Mouse (Mus musculus) testis, adult 2 months (tissue): ENCODE results near the gene Creb5.

ENCODE experiments used
- CTCF ChIP-seq: fragments of 200-500 bp; IDR thresholded peaks from 2 replicates; pipeline ENCODE4 v1.5.1; 2012; ENCODE audit warnings: low read depth, mild to moderate bottlenecking, inconsistent platforms, low read length, moderate library complexity; ENCODE audit not compliant: control insufficient read depth, insufficient read depth, insufficient replicate concordance
- POLR2A ChIP-seq: fragments of 200-500 bp; IDR thresholded peaks from 2 replicates; pipeline ENCODE4 v1.6.1; 2012; ENCODE audit warnings: low read depth, mild to moderate bottlenecking, inconsistent platforms, low read length, moderate library complexity; ENCODE audit not compliant: control insufficient read depth

GRCm38 (mm10) chr6:53730996-53731485, 444.0 kb downstream of the Creb5 start:
- TF ChIP-seq POLR2A (no peak), CTCF (no peak)
